Mouse (Mus musculus) layer of hippocampus, postnatal 10 days (tissue): ENCODE data around the gene Atl1. TPM values are rescaled to one million over a fixed set of nuclear protein-coding genes. Genes with fewer than 3 reads are reported as not detected.
A peak's percentile ranks its signal among the peaks of the same experiment; 100 is the strongest.

Experiments used
- DNase-seq, 2 experiments: peaks; one replicate each; pipeline ENCODE4 v3.0.0; 2021; ENCODE audit warnings: low spot score in 2 of 2
- total RNA-seq, 2 experiments: library from RNA; stranded (reverse); gene quantifications; 2 replicates each; pipeline ENCODE4 v1.2.3; 2021

Gene Atl1
- total RNA-seq, 2 experiments from 2014 or later, result 200 to 201 TPM

DNA sequence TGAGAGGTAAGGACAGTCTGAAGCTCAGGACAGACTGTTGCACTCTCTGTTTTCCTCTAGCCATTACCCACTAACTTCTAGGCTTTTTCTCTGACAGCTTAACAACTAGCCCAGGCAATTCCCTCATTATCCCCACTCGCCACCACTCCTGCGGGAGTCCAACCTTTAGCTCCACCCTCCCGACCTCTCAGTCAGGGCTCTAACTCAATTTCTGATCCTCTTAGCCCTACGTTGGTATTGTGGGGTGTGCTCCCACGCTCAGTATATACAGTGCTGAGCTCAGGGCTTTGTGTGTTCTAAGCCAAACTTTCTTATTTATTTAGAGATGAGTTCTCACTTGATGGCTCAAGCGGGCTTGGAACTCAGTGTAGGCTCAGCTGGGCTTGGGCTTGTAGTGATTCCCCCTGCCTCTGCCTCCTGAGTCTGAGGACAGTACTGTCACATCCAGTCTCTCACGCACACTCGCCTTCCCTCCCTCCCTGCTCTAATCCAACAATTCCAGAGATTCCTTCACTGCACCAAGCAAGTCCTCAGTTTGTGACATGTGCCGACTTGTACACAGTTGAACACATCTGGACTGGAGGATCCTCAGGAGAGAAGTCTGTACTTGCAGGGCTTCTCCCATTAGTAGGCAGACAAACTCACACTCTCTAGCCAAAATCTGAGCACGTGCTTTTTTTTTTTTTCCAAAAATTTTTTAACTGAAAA is 11.1 kb upstream of the Atl1 start:
- DNase-seq, result no peak

DNA sequence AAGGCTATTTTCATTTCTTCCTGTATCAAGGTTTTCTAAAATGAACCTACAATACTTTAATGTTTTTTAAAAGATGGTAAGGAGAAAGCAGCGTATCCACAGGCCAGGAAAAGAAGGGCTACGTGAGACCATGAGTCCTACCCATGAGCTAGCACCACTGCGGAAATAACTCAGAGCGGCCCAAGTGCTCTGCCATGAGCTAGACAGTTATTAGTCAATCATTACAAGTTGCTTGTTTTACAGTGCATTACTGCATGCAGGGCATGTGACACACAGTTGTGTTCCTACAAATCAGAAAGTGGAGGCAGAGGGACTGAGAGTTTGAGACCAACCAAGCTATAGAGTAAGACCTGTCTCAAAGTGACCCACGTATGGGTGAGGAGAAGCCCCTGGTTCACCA is 8.4 kb upstream of the Atl1 start:
- DNase-seq, result no peak

DNA sequence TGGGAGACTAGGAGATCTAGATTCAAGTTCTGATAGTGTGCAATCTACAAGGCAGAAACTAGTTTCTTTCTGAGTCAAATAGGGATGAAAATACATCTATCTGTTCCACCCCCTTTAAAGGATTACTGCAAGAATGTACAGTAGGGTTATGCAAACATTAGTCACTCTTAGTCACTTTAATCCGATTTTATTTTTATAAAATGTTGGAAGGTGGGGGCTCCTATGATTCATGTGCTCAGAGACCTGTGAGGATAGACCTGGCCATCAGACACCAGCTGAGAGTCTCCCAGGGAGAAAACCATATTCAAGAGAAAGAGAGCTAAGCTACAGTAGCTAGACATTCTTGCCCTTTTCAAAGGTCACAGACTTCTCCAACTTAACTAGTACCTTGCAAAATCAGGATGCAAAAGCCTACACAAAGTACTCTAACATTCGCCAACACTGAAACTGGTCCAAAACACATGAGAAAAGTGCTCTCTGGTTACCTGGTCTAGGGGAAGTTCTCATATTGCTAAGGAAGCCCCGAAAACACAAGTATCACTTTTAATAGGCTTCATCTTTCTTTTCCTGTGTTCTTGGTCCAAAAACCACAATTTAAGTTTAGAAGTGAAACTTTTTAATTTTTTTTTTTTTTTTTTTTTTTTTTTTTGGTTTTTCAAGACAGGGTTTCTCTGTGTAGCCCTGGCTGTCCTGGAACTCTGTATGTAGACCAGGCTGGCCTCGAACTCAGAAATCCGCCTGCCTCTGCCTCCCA is 7.1 kb upstream of the Atl1 start:
- DNase-seq, result no peak

DNA sequence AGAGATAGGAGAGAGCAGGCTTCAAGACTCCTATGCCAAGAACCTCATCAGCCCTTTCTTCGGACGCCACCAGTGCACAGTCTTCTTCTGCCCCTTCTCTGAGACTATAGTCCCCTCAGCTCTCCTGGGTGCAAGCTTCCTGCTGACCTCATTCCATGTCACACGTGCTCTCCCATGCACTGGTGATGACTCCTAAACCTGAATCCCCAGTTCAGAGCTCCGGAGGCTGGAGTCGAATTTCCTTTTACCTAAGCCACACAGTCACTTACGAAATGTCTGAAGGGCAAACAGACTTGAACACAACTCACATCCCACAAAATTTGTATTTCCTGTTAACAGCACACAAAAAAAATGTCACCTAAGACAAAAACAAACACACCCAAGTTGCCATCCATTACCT is 4.6 kb upstream of the Atl1 start:
- no peak for DNase-seq

DNA sequence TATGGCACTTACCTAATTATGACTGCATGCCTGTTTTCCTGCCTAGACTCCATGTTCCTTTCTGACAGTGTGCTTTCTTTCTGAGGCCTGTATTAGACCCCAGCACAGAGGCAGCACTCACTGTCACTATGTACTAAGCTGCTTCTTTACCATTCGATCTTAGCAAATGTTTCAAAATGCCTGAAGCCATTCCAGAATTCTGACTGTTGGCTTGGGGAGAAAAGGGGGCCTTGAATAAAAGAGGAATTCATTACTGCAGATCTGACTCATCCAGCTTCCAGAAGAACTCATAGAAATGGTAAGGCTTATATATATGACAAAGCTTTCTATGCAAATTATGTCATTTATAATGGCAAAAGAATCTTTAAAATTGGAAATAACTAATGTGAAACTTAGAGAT is 4.1 kb upstream of the Atl1 start:
- DNase-seq, result no peak

DNA sequence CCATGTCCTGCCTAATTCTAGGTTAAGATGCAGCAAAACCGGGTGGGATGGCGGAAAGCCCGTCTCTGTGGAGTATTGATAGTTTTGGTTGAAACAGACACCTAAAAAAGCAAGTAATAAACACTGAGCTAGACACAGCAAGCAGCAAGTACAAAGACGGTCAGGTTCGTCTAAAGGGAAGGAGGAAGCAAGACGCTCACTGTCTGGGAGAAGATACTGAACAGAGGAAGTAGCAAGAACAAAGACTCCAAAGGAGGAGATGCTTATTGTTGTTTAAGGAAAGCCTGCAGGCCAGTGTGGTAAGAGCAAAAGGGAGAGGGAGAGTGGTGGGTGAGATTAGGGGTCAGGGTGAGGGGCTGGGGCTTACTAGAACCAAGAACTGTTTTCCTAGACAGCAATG is 2.4 kb upstream of the Atl1 start:
- no peak for DNase-seq

DNA sequence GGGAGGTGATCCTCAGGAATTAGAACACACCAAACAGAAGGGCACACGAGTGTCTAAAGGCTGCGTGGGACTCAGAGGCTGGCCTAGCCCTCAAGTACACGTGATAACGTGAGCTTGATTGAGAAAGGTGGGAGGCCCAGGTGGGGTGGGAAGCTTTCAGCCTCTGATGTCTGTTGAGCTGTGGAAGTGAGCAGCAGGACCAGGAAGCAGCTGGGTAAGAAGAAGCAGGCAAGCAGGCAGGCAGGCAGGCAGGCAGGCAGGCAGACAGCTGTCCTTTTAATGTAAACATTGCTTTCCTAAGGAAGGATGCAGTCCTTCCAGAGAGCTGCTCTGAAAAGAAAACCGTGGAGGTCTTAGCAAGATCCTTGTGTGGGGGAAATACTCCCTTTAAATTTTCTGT is 1.9 kb upstream of the Atl1 start:
- no peak for DNase-seq

DNA sequence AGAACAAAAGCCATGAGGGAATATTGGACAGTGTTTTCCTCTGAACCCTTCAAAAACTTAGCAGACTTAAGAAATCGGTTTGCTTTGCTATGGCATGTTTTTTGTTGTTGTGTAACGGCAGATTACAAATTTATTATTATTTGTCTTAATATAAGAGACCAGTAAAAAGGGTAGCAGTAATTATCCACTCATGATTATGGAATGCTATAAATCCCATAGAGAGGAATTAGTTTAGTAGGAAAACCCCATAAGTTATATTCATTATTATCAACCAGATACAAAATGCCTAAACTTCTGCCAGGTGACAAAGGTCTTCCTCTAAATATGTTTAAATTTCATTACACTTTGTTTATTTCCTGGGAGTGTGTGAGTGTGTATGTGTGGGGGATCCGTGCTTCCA is 693 bp upstream of the Atl1 start:
- no peak for DNase-seq

DNA sequence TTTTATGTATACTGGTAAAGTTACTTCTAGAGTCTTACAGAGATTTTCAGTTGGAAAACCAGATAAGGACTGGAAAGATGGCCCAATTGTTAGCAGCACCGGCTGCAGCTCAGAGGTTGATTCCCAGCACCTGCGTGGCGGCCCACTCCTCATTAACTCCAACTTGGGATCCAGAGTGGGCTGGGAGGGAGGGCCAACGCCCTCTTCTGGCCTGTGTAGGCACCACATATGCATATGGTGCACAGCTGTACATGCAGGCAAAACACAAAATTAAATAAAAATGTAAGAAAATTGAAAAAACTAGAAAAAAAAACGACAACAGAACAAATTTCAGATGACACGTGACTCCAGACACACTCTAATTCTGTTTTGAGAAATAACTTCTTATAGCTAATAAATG is 1.5 kb downstream of the Atl1 start:
- no peak for DNase-seq

DNA sequence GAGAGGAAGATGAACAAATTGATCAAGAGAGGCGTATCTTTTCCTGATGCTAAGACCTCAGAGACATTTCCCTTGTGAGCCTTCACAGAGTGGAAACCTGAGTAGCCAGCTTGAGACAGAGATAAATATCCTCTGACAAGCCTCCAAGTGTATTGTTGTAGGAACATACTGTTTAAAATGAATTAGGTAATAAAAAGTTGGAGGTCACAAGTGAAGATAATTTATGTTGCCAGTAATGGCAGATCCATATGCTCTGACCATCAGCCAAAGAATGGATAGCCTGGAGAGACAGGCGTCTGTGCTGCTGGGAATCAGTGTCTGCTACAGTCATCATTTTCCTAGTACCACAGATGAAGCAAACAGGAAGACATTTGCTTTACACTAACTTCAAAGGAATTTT is 2.6 kb downstream of the Atl1 start:
- DNase-seq, result no peak

DNA sequence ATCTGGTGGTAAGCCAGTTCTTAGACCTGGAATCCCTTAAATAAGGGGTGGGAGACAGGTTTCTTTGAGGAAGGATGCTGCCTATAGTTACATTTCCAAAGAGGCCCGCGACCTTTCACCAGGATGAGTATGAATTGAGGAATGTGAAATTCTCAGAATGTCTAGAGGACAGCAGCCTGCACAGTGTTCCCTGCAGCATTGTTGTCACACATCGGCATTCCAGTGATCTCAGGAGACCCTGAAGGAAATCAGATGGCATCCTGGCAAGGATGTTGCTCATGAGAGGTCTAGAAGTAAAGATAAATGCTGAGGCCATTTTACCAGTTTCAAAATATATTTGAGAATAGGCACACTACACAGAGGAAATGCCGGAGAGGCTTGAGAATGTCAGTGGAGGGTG is 5.7 kb downstream of the Atl1 start:
- no peak for DNase-seq

DNA sequence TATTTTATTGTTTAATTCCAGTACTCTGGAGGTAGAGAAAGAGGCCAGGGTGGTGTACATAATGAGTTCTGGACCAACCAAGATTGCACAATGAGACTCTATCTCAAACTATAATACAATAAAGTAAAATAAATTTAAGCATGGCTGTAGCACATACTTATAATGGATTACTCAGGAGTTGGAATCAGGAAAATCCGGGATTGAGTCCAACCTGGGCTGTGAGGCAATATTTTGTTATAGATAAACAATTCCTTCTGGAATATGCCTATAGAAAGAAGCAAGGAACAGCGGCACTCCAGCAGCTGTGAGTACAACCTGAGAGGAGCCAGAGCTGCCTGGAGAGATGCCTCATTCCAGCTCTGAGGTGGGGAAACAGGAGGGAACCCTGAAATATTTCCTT is 12.6 kb downstream of the Atl1 start:
- no peak for DNase-seq

DNA sequence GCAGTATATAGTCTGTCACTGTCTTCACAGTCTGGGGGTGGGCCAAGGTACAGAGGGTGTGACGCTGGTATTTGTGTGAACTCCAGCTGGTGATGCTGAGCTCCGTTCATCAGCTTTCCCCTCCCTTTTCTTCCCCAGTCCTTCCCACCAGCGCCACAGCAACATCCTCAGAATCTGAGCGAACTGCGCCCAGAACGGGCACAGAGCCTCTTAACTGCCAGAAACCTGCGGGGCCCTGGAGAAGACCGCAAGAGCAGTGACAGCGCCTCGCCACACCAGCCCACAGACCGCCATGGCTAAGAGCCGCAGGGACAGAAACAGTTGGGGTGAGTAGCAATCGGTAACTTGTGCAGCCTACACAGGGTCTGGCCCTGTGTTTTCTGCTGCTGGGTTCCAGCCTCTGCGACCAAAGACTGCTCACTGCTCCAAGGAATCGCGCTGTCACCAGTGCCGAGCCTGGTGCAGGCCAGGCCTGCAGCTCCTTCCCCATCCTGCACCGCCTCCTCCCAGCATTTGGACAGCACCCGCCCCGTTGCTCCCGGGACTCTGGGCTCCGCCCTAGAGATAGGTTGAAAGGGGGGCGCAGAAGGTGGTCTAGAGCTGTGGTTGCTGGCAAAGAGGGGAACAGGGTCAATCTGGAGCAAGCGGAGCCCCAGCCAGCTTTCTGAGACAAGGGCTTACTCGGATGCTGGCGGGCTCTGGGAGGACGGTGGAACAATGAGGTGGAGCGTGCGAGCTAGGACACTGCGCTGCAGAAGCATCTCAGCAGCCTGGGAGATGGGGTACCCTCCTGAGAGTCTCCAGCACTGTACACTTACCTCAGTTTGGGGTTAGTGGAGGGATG is 15.5 kb downstream of the Atl1 start:
- peak; percentile 67 to 74 for DNase-seq

DNA sequence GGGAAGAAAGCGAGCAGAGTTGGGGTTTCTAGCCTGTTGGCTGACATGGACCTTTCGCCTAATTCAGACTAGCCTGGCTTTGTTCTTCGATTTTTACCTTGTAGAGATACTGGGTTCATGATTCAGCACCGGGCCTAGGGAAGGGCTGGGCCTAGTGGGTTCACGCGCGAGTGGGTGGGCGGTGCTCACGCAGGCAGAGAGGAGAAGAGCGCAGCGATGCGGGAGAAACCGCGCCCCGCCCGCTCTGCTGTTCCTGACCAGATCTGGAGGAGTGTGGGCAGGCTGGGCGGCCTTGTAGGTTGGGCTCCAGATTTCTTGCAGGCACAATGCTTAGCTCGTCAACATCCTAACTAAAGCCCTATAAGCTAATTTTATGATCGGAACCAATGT is 16.1 kb downstream of the Atl1 start:
- DNase-seq, result peak; percentile 64 to 77

DNA sequence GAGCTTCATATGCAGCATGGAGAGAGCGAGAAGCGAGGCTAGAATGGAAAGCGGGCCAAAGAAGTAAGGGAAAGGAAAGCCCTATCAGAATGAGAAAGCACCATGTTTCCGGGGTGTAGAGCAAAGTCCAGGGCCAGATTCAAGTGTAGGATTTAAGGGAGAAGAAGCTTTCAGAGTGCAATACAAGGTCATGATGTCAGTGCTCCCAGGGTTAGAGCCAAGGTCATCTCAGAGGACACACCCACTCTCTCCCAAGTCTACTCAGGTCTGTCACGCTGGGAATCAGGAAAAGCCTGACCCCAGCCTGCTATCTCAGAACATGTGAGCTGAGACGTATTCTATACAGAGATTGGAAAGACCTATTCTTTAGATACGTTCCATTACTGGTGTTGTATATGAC is 19.5 kb downstream of the Atl1 start:
- no peak for DNase-seq

DNA sequence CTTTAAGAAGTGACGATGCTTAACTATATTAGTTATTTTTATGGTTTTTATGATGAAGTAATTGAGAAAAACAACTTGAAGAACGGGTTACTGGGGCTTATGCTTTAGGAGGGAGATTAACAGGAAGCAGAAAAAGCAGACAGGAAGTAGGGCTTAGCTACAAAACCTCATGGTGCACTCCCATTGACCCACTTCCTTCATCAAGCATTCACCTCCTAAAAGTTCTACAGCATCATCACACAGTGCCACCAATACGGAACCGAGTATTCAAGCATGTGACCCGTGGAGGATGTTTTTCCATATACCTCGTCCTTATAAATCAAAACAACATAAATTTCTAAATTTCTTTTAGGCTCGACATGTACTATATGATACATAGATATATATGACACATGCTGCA is 20.3 kb downstream of the Atl1 start:
- DNase-seq, result no peak

DNA sequence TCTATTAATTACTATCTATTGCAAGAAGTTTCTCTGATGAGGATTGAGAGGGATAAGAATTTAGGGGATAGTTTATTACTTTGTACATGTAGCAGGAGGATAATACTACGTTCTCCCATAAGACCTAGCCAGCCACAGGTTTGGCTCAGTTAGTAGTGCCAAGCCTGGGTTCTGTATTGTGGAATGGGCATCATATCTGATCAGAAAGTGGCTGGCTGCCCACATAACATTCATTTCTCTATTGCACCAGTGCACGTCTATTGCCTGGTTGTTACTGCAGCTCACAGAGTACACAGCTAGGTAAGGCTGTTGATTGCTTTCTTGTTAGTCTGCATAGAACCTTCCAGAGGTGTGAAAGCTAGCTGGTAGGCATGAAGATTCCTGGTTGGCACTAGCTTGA is 25.5 kb downstream of the Atl1 start:
- no peak for DNase-seq

DNA sequence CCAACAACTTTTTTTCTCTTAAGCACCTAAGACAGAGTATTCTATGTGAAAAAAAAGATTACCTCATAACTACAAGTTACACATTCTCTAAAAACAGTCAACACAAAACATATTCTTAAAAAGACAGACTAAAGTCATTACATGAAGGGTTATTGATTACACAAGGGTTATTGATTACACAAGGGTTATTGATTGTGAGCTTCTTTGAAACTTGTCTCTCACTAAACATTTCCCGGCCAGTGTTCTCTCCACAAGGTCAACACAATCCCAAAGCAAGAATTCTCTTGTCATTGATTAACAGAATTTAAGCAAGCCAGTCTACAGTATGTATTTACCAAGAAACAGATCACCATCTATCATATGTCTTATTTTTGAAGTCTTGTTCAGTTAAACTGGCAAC is 29.7 kb downstream of the Atl1 start:
- DNase-seq, result no peak

DNA sequence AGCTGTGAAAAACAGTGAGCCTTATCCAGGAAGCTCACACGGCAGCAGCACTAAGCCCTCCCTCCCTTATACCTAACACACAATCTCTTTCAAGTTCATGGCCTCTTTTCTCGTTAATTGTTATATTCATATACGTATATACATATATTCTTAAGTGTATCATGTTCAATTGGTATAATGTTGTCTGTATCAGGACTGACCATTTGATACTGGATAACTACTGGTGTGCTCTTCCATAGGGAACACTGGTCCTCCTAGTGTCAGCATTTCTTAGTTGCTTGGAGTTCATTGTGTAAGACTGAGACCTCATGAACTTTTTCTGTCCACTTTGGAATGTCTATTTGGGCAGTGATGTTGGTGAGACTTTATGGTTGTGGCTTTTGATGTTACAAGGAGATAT is 30.7 kb downstream of the Atl1 start:
- no peak for DNase-seq

DNA sequence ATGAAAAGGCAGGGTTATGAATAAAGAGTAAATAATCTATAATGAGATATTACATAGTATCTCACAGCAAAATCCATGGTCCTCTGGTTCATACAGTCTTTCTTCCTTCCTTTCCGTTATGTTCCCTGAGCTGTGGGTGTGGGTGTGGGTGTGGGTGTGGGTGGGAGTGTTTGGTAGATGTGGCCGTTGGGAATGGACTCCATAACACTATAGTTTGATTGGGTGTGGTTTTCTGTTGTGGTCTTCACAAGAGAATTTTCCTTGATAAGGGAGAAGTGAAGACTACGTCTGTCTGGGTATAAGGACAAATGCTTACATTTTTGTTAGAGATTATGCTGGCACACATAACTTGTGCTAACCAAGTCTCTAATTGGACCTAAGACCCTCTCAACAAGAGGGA is 31.2 kb downstream of the Atl1 start:
- DNase-seq, result no peak

DNA sequence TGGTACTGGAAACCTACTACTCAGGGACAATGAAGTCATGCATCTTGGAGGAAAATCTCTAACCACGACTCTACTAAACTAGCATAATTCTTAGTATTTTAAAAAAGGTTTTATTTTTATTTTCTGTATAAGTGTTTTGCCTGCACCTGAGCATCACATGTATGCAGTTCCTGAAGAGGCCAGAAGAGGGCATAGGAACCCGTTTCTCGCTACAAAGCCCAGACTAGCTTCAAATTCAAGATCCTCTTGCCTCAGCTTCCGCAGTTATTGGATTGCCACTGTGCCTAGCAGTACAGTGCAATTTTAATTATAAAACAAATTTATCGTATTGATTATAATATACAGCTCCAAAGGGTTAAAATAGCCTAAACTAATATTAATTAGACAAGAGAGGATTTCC is 31.6 kb downstream of the Atl1 start:
- DNase-seq, result peak; percentile 22 to 24

DNA sequence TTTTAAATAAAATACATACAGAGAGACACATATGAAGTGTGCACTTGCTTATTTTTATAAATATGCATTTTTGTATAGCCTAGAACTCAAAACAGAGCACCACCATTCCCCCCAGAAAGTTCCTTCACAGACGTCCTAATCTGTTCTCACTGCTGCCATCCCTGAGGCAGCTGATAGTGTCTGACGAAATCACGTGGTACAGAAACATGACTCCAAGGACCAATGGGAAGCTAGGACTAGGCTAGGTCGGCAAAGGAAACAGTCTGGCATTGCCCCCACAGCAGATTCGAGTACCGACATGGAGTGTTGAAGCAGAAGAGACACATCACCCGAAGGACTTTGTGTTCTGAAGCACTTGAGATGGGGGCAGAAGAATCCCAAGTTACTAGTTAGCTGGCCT is 34.3 kb downstream of the Atl1 start:
- no peak for DNase-seq
